Mouse (Mus musculus) C2C12 (cell line): ENCODE measurements at regions not wholly inside any gene's neighbourhood (a gene's known extent, or its start where the extent isn't known, plus 50 kb on each side); places are given as distances from the start of the nearest gene placed in this dataset.

Experiments
- H3K27me3 ChIP-seq: one replicate; pipeline ENCODE4 v1.6.1; 2011; ENCODE audit not compliant: control insufficient read depth, insufficient read depth, insufficient read length
- H3K36me3 ChIP-seq: one replicate; pipeline ENCODE4 v1.6.1; 2011; ENCODE audit not compliant: control insufficient read depth, insufficient read depth
- H3K4me3 ChIP-seq: one replicate; pipeline ENCODE4 v1.5.1; 2011; ENCODE audit warnings: mild to moderate bottlenecking, control low read depth; ENCODE audit not compliant: poor library complexity, insufficient read depth, severe bottlenecking
- H3K79me2 ChIP-seq: one replicate; pipeline ENCODE4 v1.6.1; 2011; ENCODE audit not compliant: control insufficient read depth, insufficient read depth
- H3K79me3 ChIP-seq: one replicate; pipeline ENCODE4 v1.6.1; 2011; ENCODE audit warnings: low read depth, control low read depth
- H3ac ChIP-seq: one replicate; pipeline ENCODE3; 2011; ENCODE audit warnings: low read depth; ENCODE audit not compliant: control insufficient read depth, insufficient read length
- CEBPB ChIP-seq: IDR thresholded peaks from one replicate; pipeline ENCODE4 v1.6.1; 2011; ENCODE audit warnings: low read depth, mild to moderate bottlenecking, control low read depth, moderate library complexity
- CTCF ChIP-seq: IDR thresholded peaks from one replicate; pipeline ENCODE4 v1.5.1; 2011; ENCODE audit not compliant: control insufficient read depth, insufficient read depth, insufficient read length
- FOSL1 ChIP-seq: IDR thresholded peaks from one replicate; pipeline ENCODE4 v1.8.0; 2011; ENCODE audit warnings: mild to moderate bottlenecking, low read length; ENCODE audit not compliant: poor library complexity, insufficient read depth, severe bottlenecking
- MAX ChIP-seq: IDR thresholded peaks from one replicate; pipeline ENCODE4 v1.6.1; 2011; ENCODE audit warnings: mild to moderate bottlenecking, control low read depth
- MYOD1 ChIP-seq: IDR thresholded peaks from one replicate; pipeline ENCODE4 v1.6.1; 2011; ENCODE audit warnings: low read depth; ENCODE audit not compliant: control insufficient read depth, insufficient read length
- MYOG ChIP-seq: IDR thresholded peaks from one replicate; pipeline ENCODE4 v1.6.1; 2011; ENCODE audit not compliant: control insufficient read depth, insufficient read length; ENCODE audit errors: extremely low read depth
- USF1 ChIP-seq: IDR thresholded peaks from one replicate; pipeline ENCODE4 v1.6.1; 2011; ENCODE audit warnings: low read depth, mild to moderate bottlenecking, control low read depth, moderate library complexity

DNA sequence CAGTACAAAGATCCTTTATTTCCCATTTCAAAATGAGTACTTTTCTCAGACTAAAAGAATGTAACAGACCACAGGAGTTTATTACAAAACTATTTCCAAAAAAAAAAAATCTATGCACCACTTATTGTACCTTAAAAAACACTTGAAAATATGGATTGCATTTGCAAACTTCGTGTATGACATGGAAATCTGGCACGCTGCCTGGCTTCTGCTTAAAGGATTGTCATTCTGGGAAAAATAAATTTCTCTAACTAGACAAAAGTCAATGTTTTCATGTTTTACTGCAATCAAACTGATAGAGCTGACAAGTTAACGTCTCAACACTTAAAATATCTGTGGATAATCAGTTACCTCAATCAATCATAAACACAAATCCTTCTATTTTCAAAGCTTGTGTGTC, 205.5 kb upstream of the Nr2f1 start:
- Histone ChIP-seq H3K79me2 (no peaks in the 10 kb centered on the region), H3ac (no peak overlapping the region), H3K27me3 (no peaks in the 10 kb centered on the region), H3K4me3 (no peak overlapping the region), H3K36me3 (no peaks in the 10 kb centered on the region), H3K79me3 (no peaks in the 10 kb centered on the region)
- TF ChIP-seq USF1 (no peak), CTCF (no peak), CEBPB (no peak), MYOG (no peak), MAX (no peak), MYOD1 (no peak), FOSL1 (no peak)

DNA sequence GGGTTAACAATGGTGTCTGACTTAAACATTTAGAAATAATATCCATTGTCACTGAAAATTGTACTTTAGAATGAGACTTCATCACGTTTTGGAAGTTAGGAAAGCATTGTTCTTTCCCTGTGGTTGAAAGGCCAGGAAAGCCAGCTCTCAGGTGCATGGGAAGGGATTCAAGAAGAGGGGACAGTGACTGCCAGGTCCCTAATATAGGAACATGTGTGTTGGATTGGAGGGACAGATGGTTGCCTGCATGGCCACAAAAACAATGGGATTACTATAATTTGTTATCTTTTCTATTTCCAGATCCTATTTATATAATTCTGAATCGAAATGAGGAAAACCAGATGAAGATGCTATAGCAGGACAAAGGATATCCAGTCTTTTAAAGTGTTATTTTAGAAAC, 184.2 kb upstream of the Nr2f1 start:
- H3K79me3 ChIP-seq = no peaks in the 10 kb centered on the region
- no peaks in the 10 kb centered on the region for H3K79me2 ChIP-seq
- TF ChIP-seq MAX = no peak
- no peak for TF ChIP-seq MYOD1
- no peak for TF ChIP-seq CTCF
- no peak for TF ChIP-seq FOSL1
- TF ChIP-seq CEBPB = no peak
- TF ChIP-seq MYOG = no peak
- no peak for TF ChIP-seq USF1
- no peaks in the 10 kb centered on the region for H3K27me3 ChIP-seq
- H3K4me3 ChIP-seq = no peak overlapping the region
- no peak overlapping the region for H3ac ChIP-seq
- no peaks in the 10 kb centered on the region for H3K36me3 ChIP-seq

DNA sequence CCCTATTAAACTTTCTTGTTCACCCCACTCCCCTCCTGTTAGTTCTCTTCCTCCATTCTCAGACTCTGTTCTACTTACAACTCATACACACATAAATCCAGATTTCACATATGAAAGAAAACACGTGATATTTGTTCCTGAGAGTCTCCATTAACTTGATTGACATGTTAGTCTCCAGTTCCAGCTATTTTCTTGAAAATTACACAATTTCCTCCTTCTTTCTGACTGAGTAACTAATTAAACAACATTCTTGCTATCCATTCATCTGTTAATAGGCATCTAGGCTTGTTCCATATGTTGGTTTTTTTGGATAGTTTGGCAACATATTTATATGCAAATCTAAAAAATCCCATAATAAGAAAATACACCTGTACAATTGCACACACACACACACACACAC, 161.7 kb upstream of the Nr2f1 start:
- no peak overlapping the region for H3K4me3 ChIP-seq
- H3K79me2 ChIP-seq = no peaks in the 10 kb centered on the region
- H3ac ChIP-seq = no peak overlapping the region
- no peaks in the 10 kb centered on the region for H3K27me3 ChIP-seq
- H3K36me3 ChIP-seq = no peaks in the 10 kb centered on the region
- no peaks in the 10 kb centered on the region for H3K79me3 ChIP-seq
- TF ChIP-seq MYOG (no peak), CEBPB (no peak), MAX (no peak), MYOD1 (no peak), CTCF (no peak), USF1 (no peak), FOSL1 (no peak)

DNA sequence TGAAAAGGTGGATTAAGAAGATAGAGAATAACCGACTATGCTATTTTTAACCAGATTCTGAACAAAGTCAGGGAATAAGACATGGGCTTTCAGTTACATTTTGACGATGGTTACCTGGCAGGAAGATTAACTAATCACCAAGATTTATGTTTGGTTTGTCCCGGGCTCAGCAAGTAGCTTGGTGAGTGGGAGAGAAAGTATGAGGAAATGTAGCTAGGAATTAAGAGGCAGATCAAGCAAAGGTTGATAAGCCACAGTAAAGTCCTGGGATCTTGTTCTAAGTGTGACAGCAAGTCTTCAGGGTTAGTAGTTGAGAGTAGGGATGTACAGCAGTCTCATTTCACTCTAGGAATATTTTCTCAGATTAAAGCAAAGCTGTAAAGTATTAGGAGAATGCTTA, 149.3 kb upstream of the Nr2f1 start:
- Histone ChIP-seq H3K79me2 (no peaks in the 10 kb centered on the region), H3K79me3 (no peaks in the 10 kb centered on the region), H3K27me3 (no peaks in the 10 kb centered on the region), H3ac (no peak overlapping the region), H3K4me3 (no peak overlapping the region), H3K36me3 (no peaks in the 10 kb centered on the region)
- no peak for TF ChIP-seq FOSL1
- TF ChIP-seq CTCF = no peak
- TF ChIP-seq CEBPB = no peak

GRCm38 (mm10) chr13:78324443-78325206, 125.1 kb upstream of the Nr2f1 start:
- H3K27me3 ChIP-seq = no peaks in the 10 kb centered on the region
- H3K36me3 ChIP-seq = no peaks in the 10 kb centered on the region
- no peak for TF ChIP-seq CTCF
- no peaks in the 10 kb centered on the region for H3K79me2 ChIP-seq
- H3ac ChIP-seq = no peak overlapping the region
- no peaks in the 10 kb centered on the region for H3K79me3 ChIP-seq
- no peak overlapping the region for H3K4me3 ChIP-seq

GRCm38 (mm10) chr13:78323183-78323582, 123.6 kb upstream of the Nr2f1 start:
- Histone ChIP-seq H3K79me3 (no peaks in the 10 kb centered on the region), H3K4me3 (no peak overlapping the region), H3ac (no peak overlapping the region), H3K36me3 (no peaks in the 10 kb centered on the region), H3K79me2 (no peaks in the 10 kb centered on the region), H3K27me3 (no peaks in the 10 kb centered on the region)
- TF ChIP-seq MAX (no peak), FOSL1 (no peak), MYOG (no peak), CTCF (no peak), MYOD1 (no peak), USF1 (no peak), CEBPB (no peak)
